Mouse (Mus musculus): ENCODE measurements around the gene Epgn. TPM values are rescaled to one million over a fixed set of nuclear protein-coding genes. Genes with fewer than 3 reads are reported as not detected.

Epgn gene
- polyA plus RNA-seq, 1 experiment from 2014 or later: 0.22 TPM

DNA sequence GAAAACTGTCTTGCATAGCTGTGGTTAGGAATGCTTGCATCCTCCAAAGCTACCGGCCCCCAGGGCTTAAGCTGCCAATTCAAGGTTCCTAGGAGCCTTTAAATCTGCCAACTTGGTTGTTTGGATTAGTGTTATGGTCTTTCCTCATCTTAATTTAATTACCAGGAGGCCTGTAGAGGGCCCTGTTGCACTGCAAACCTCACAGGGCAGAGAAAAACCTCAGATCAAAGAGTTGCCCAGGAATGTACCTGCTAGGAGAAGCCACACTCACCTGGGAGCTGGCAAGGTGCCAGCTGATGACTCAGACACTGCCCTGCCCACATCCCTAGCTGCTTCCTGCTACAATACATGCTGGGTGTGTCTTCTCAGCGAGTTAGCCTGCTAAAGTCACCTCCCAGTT is 11.3 kb downstream of the Epgn start:
- Histone ChIP-seq H3K36me3 (no peaks in the 10 kb centered on the region), H3K27me3 (replicated peaks) (no peaks in the 10 kb centered on the region), H3K9me3 (no peaks in the 10 kb centered on the region), H3K27ac (no peak overlapping the region), H3K4me3 (no peak overlapping the region), H3K9ac (no peak overlapping the region), H3K4me1 (no peaks in the 10 kb centered on the region), H3K4me2 (replicated peaks) (no peak overlapping the region)
- WGBS: 24% methylated on average over 2 of the region's 2 CpGs
- no peak for ATAC-seq (ENCODE audit: low FRiP score, low read depth)

DNA sequence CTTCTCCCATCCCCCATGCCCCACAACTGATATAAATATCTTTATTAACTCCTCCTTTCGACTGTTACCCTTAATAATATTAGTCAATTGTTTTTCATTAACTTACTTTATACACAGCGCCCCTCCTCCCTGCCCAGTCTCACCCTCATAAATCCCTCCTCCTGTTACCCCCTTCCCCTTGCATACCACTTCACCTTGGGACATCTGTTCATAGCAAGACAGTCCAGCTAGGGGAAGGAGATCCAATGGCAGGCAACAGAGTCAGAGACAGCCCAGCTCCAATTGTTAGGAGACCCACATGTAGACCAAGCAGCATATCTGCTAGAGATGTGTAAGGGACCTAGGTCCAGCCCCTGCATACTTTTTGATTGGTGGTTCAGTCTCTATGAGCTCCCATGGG is 11.7 kb downstream of the Epgn start:
- H3K36me3 ChIP-seq: no peaks in the 10 kb centered on the region
- no peak overlapping the region for H3K4me3 ChIP-seq
- no peaks in the 10 kb centered on the region for H3K9me3 ChIP-seq
- H3K27ac ChIP-seq: no peak overlapping the region
- H3K27me3 ChIP-seq (replicated peaks): no peaks in the 10 kb centered on the region
- no peaks in the 10 kb centered on the region for H3K4me1 ChIP-seq
- no peak overlapping the region for H3K4me2 ChIP-seq (replicated peaks)
- 84% methylated on average over 2 of the region's 2 CpGs for WGBS
- no peak overlapping the region for H3K9ac ChIP-seq
- ATAC-seq (ENCODE audit: low FRiP score, low read depth): no peak

DNA sequence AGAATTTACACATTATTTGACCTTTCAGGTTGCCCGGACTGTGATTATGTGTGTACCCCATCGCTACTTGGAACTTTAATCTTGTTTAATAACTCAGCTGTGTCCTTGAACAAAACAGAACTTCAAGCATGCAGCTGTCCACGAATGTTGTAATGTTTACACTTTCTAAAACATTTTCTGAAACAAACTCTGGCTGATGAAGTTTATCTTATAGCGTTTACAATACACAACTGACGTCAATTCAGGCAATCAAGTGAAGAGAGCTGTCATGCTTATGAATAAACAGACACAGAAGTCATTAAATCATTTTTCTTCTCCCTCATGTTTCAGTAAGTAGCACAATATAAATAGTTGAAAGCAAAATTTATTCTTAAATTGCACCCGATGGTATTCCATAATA is 20.7 kb downstream of the Epgn start:
- Histone ChIP-seq H3K27me3 (replicated peaks) (no peaks in the 10 kb centered on the region), H3K9ac (no peak overlapping the region), H3K4me2 (replicated peaks) (no peak overlapping the region), H3K4me1 (no peaks in the 10 kb centered on the region), H3K9me3 (no peaks in the 10 kb centered on the region), H3K27ac (no peak overlapping the region), H3K4me3 (no peak overlapping the region), H3K36me3 (no peaks in the 10 kb centered on the region)
- WGBS: 87% methylated on average over 6 of the region's 6 CpGs
- ATAC-seq (ENCODE audit: low FRiP score, low read depth): no peak

DNA sequence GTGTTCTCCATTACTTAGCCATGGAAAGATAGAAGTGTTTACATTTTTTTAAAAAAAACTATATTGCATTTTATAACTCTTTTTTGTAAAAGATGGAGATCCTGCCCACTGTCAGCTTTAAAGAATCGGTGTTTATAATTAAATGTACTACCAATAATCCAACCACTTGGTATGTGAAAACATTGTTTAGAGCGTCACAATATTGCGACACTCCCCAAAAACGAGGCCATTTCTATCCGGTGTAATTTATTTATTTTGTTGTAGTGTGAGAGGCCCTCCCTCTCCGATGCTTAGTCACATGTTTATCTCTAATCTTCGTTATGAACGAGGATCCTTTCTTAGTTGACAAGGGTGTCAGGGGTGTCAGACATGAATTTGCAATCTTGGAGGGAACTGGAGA is 21.1 kb downstream of the Epgn start:
- no peak for ATAC-seq (ENCODE audit: low FRiP score, low read depth)
- H3K4me1 ChIP-seq: no peaks in the 10 kb centered on the region
- H3K4me3 ChIP-seq: no peak overlapping the region
- H3K4me2 ChIP-seq (replicated peaks): no peak overlapping the region
- no peaks in the 10 kb centered on the region for H3K27me3 ChIP-seq (replicated peaks)
- no peaks in the 10 kb centered on the region for H3K9me3 ChIP-seq
- H3K36me3 ChIP-seq: no peaks in the 10 kb centered on the region
- H3K27ac ChIP-seq: no peak overlapping the region
- H3K9ac ChIP-seq: no peak overlapping the region
- WGBS: 92% methylated on average over 8 of the region's 8 CpGs

DNA sequence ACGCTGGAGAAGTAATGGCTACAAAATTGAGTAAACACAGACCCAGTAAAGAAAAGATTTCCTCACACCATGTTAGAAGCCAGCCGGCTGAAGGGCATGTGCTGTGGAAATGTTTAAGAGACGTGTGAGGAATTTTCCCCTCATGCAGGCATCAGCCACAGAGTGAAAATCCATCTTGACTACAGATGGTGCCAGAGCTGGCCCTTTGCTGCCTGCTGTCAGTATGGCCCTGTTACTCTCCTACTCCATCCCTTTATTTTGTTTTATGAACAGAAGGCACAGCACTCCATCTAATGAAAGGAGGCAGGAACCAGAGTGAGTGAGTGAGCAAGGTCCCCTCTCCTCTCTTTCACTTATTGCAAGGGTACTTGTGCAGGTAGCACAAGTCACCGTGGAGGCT is 45.1 kb downstream of the Epgn start:
- Histone ChIP-seq H3K9ac (no peak overlapping the region), H3K27me3 (replicated peaks) (peaks cover 15% of the 10 kb centered on the region), H3K4me1 (peaks cover 6% of the 10 kb centered on the region; the same call in 1 of the 2 replicates), H3K27ac (no peak overlapping the region), H3K4me3 (no peak overlapping the region), H3K36me3 (no peaks in the 10 kb centered on the region), H3K4me2 (replicated peaks) (no peak overlapping the region), H3K9me3 (no peaks in the 10 kb centered on the region)
- whole genome bisulfite sequencing: 84% methylated on average over 4 of the region's 4 CpGs
- ATAC-seq (ENCODE audit: low FRiP score, low read depth): no peak

DNA sequence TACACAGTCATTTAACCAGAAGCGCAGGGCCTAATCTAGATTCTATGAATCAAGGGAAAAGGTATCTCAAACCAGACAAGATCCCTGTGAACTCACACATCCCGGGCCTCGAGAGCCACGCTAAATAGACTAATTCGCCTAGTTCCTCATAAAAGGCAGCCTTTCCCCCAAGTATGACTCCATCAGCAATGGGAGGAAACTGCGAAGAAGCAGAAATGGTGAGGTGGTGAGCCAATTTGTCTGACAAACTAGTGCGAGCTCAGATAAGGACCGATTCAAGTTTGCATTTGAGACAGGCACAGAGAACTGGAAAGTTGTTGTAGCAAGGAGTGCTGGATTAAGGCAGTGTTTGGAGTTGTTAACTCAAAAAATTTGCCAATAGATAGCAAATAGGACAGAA is 46.4 kb downstream of the Epgn start:
- Histone ChIP-seq H3K4me2 (replicated peaks) (no peak overlapping the region), H3K4me3 (no peak overlapping the region), H3K27ac (no peak overlapping the region), H3K9ac (no peak overlapping the region), H3K9me3 (no peaks in the 10 kb centered on the region), H3K27me3 (replicated peaks) (peaks cover 15% of the 10 kb centered on the region), H3K36me3 (no peaks in the 10 kb centered on the region), H3K4me1 (peaks cover 6% of the 10 kb centered on the region; the same call in 1 of the 2 replicates)
- ATAC-seq (ENCODE audit: low FRiP score, low read depth): no peak
- 84% methylated on average over 8 of the region's 8 CpGs for WGBS

DNA sequence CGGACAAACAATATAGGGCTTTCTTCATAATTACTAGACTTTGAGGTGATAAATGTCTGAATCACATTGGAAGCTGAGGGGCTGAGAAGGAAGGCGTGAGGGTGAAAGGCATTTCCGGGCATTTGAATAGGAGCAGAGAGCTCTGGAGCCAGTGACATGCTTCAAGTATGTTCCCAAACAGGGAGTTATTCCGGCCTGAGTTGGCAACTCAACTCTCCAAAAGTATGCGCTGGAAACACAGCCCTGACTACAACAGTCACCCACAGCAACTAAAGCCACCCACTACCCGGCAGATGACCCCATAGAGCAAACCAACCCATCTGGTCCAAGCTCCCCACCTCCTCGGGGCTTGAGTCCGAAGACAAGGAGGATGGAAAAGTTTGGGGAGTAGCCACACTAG is 46.8 kb downstream of the Epgn start:
- Histone ChIP-seq H3K4me1 (peaks cover 6% of the 10 kb centered on the region; the same call in 1 of the 2 replicates), H3K4me2 (replicated peaks) (peak overlapping the region; percentile 66), H3K36me3 (no peaks in the 10 kb centered on the region), H3K4me3 (peak overlapping the region; percentile 27), H3K27me3 (replicated peaks) (peaks cover 15% of the 10 kb centered on the region), H3K27ac (no peak overlapping the region), H3K9me3 (no peaks in the 10 kb centered on the region), H3K9ac (no peak overlapping the region)
- WGBS: 46% methylated on average over 8 of the region's 8 CpGs
- no peak for ATAC-seq (ENCODE audit: low FRiP score, low read depth)

DNA sequence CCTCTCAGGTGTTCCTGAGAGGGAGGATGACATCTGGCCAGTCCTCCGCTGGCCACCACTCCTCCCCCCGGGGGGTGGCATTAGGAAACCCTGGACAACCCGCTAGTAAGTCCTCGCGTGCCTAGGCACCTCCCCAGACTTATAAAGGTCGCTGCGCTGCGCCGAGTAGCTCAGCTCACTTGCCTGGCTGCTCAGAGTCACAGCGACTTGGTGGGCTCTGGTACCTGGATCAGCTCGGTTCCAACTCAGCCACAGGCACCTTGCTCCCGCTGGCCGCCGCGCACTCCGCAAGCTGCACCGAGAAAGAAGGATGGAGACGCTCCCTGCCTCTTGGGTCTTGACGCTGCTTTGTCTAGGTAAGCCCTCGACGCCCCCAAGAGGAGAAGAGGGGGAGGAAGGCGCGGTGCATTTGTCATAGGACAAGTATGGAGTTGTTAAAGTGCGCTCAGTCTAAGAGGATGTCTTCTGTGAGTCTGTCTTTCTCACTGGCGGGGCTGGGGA is 47.2 kb downstream of the Epgn start, which contains the start of gene Ereg:
Gene Ereg (plus strand): TSS at position 173 of the 501 bp plus-strand sequence.
- H3K9me3 ChIP-seq: no peaks in the 10 kb centered on the region
- peak within 1 kb of the TSS; percentile 66 for H3K4me2 ChIP-seq (replicated peaks)
- no peak within 1 kb of the TSS for H3K27ac ChIP-seq
- no peak within 1 kb of the TSS for H3K9ac ChIP-seq
- WGBS: 3% methylated on average over 25 of the region's 25 CpGs
- H3K4me1 ChIP-seq: peaks cover 6% of the 10 kb centered on the region; the same call in 1 of the 2 replicates
- peak within 1 kb of the TSS; percentile 27 for H3K4me3 ChIP-seq
- peaks cover 15% of the 10 kb centered on the region for H3K27me3 ChIP-seq (replicated peaks)
- H3K36me3 ChIP-seq: no peaks in the 10 kb centered on the region
- ATAC-seq (ENCODE audit: low FRiP score, low read depth): peak; percentile 50; the same call in 1 of the 2 replicates

DNA sequence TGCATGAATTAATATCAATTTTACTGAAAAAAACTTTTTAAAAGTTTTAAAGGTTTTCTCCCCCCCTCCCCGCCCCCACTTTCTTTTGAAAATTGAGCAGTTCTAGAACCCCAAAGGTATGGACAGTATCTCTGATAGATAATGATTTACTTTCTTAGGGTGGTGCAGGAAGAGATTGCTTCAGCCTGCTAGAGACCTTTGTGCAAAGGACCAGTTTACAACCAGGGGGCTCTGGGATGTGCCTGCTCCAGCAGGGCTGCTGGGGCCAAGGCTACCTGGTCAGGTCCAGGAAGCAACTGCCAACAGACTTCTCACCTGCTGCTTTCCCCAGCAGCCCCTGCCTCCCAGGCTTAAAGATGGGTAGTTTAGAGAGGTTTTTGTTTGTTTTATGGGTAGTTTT is 47.8 kb downstream of the Epgn start:
- Histone ChIP-seq H3K4me3 (no peak overlapping the region), H3K9ac (no peak overlapping the region), H3K4me1 (peaks cover 6% of the 10 kb centered on the region; the same call in 1 of the 2 replicates), H3K27ac (no peak overlapping the region), H3K9me3 (no peaks in the 10 kb centered on the region), H3K36me3 (no peaks in the 10 kb centered on the region), H3K27me3 (replicated peaks) (peaks cover 15% of the 10 kb centered on the region), H3K4me2 (replicated peaks) (peak overlapping the region; percentile 66)
- no peak for ATAC-seq (ENCODE audit: low FRiP score, low read depth)
- 46% methylated on average over 1 of the region's 1 CpGs for WGBS

DNA sequence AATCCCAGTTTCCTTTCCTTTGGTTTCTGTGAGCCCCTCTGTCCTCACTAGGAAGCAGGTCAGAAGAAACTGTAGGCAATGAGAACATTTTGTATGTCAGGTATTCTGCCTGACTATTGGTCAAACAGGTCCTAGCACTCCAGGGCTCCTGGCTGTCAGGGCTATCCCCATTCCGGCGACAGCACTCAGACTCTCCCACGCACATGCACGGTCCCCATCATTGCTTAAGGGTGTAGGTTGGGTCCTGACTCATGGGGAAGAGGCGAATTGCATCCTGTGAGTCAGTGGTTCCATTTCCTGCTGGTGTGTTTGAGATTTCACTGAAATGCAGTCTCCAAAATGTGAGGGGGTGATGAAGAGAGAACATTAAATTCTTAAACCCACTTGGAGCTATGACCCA is 55.8 kb downstream of the Epgn start:
- no peaks in the 10 kb centered on the region for H3K9me3 ChIP-seq
- 89% methylated on average over 5 of the region's 5 CpGs for WGBS
- no peak overlapping the region for H3K4me2 ChIP-seq (replicated peaks)
- no peaks in the 10 kb centered on the region for H3K27me3 ChIP-seq (replicated peaks)
- no peak for ATAC-seq (ENCODE audit: low FRiP score, low read depth)
- H3K4me3 ChIP-seq: no peak overlapping the region
- no peak overlapping the region for H3K9ac ChIP-seq
- no peaks in the 10 kb centered on the region for H3K4me1 ChIP-seq
- H3K36me3 ChIP-seq: no peaks in the 10 kb centered on the region
- H3K27ac ChIP-seq: no peak overlapping the region

Other genes starting within 250 kb of the Epgn start
- gene Cxcl3, start 241.4 kb upstream of the Epgn start, polyA plus RNA-seq (2016; fragmentation: Nextera tagmentation; extraction: Ambion mirVana): not detected in 2 replicates
- 0.11 TPM in 1 of 2 replicates, not detected in the other for gene Cxcl15, start 232.9 kb upstream of the Epgn start, polyA plus RNA-seq (2016; fragmentation: Nextera tagmentation; extraction: Ambion mirVana)
- not detected in 2 replicates for gene Cxcl1, start 136.2 kb upstream of the Epgn start, polyA plus RNA-seq (2016; fragmentation: Nextera tagmentation; extraction: Ambion mirVana)
- gene Cxcl2, start 123.6 kb upstream of the Epgn start, polyA plus RNA-seq (2016; fragmentation: Nextera tagmentation; extraction: Ambion mirVana): not detected in 2 replicates
- gene Mthfd2l, start 96.3 kb upstream of the Epgn start, polyA plus RNA-seq (2016; fragmentation: Nextera tagmentation; extraction: Ambion mirVana): 99.9 and 100 TPM in 2 replicates
- gene Ereg, start 47.2 kb downstream of the Epgn start, polyA plus RNA-seq (2016; fragmentation: Nextera tagmentation; extraction: Ambion mirVana): not detected in 2 replicates
- 0.47 and 0.50 TPM in 2 replicates for gene Areg, start 112.1 kb downstream of the Epgn start, polyA plus RNA-seq (2016; fragmentation: Nextera tagmentation; extraction: Ambion mirVana)